Mouse (Mus musculus): Measurements from ENCODE around the gene Cpn2.

Cpn2 gene

GRCm38 (mm10) chr16:30236091-30236699, 31.1 kb downstream of the Cpn2 start:
- H3K27me3 ChIP-seq (ENCODE audit: control insufficient read depth, insufficient read depth, low read length, poor library complexity, severe bottlenecking), result no peaks in the 10 kb centered on the region
- peak; percentile 86 for DNase-seq (ENCODE audit: low read depth, low spot score)

DNA sequence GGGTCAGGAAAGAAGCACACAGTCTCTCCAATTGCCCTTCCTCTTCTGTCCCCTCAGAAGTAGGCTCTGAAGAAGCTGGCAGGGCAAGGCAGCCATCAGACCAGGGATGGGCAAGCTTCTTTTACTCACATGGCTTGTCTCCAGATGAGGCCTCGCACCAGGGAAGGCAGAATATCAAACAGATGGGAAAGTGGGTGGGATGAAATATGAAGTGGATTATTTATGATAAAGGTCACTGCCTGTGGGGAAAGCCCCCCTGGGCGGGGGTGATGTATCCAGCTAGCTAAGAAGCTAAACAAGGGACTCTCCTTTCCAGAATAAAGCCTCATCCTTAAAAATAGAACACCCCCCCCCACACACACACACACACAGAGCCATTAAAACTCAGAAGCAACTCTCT, 31.7 kb downstream of the Cpn2 start:
- no peak for DNase-seq (ENCODE audit: low read depth, low spot score)
- Histone ChIP-seq H3K36me3 (ENCODE audit: control insufficient read depth, insufficient read depth, low read length, poor library complexity, severe bottlenecking) (0 out of 2 replicates have a peak, but pooled peaks cover 2% of the 10 kb centered on the region), H3K27me3 (ENCODE audit: control insufficient read depth, insufficient read depth, low read length, poor library complexity, severe bottlenecking) (no peaks in the 10 kb centered on the region)

More at GRCm38 (mm10) chr16:30236091-30236699, 31.1 kb downstream of the Cpn2 start:
- H3K36me3 ChIP-seq (ENCODE audit: control insufficient read depth, insufficient read depth, low read length, poor library complexity, severe bottlenecking), result 0 out of 2 replicates have a peak, but pooled peaks cover 2% of the 10 kb centered on the region

GRCm38 (mm10) chr16:30234636-30235546, 32.4 kb downstream of the Cpn2 start:
- Histone ChIP-seq H3K36me3 (ENCODE audit: control insufficient read depth, insufficient read depth, low read length, poor library complexity, severe bottlenecking) (0 out of 2 replicates have a peak, but pooled peaks cover 2% of the 10 kb centered on the region), H3K27me3 (ENCODE audit: control insufficient read depth, insufficient read depth, low read length, poor library complexity, severe bottlenecking) (no peaks in the 10 kb centered on the region)
- no peak for DNase-seq (ENCODE audit: low read depth, low spot score)

GRCm38 (mm10) chr16:30234077-30234476, 33.2 kb downstream of the Cpn2 start:
- H3K36me3 ChIP-seq (ENCODE audit: control insufficient read depth, insufficient read depth, low read length, poor library complexity, severe bottlenecking), result 0 out of 2 replicates have a peak, but pooled peaks cover 2% of the 10 kb centered on the region
- peak; percentile 60 for DNase-seq (ENCODE audit: low read depth, low spot score)

GRCm38 (mm10) chr16:30231882-30232604, 35.3 kb downstream of the Cpn2 start:
- H3K27me3 ChIP-seq (ENCODE audit: control insufficient read depth, insufficient read depth, low read length, poor library complexity, severe bottlenecking), result no peaks in the 10 kb centered on the region
- 0 out of 2 replicates have a peak, but pooled peaks cover 2% of the 10 kb centered on the region for H3K36me3 ChIP-seq (ENCODE audit: control insufficient read depth, insufficient read depth, low read length, poor library complexity, severe bottlenecking)
- DNase-seq (ENCODE audit: low read depth, low spot score), result no peak

More at GRCm38 (mm10) chr16:30234077-30234476, 33.2 kb downstream of the Cpn2 start:
- H3K27me3 ChIP-seq (ENCODE audit: control insufficient read depth, insufficient read depth, low read length, poor library complexity, severe bottlenecking), result no peaks in the 10 kb centered on the region

- peak; percentile 71 for DNase-seq (ENCODE audit: low read depth, low spot score)
- Histone ChIP-seq H3K27me3 (ENCODE audit: control insufficient read depth, insufficient read depth, low read length, poor library complexity, severe bottlenecking) (no peaks in the 10 kb centered on the region), H3K36me3 (ENCODE audit: control insufficient read depth, insufficient read depth, low read length, poor library complexity, severe bottlenecking) (0 out of 2 replicates have a peak, but pooled peaks cover 2% of the 10 kb centered on the region)
Measured at GRCm38 (mm10) chr16:30227352-30227751, 39.9 kb downstream of the Cpn2 start.

DNA sequence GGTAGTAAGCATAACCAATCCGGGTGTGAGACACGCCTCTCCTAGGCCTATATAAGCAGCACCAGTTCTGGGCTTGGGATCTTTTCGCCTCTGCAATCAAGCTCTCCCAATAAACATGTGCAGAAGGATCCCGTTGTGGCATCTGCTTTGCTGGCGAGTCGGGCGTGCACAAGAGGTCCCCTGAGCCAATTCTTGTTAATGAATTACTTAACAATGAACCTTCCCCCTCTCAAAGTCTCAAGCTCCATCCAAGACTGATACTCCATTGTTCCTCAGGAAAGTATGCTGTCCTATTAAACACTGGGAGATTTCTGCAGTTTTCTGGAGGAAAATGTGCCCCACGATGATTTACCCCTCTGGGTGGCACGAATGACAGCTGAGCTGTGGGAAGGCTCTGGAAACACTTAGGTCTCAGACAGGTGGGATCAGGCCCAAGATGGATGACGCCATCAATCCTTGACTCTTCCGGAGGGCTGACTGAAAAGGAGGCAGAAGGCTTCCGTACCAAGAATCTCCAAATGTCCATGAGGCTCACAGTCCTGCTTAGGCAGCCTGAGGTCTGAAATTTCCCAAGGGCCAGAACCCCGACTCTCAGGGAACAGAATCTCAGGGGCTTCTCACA, 46.0 kb downstream of the Cpn2 start:
- Histone ChIP-seq H3K36me3 (ENCODE audit: control insufficient read depth, insufficient read depth, low read length, poor library complexity, severe bottlenecking) (no peaks in the 10 kb centered on the region), H3K27me3 (ENCODE audit: control insufficient read depth, insufficient read depth, low read length, poor library complexity, severe bottlenecking) (no peaks in the 10 kb centered on the region)
- no peak for DNase-seq (ENCODE audit: low read depth, low spot score)

GRCm38 (mm10) chr16:30215811-30216210, 51.5 kb downstream of the Cpn2 start:
- Histone ChIP-seq H3K27me3 (ENCODE audit: control insufficient read depth, insufficient read depth, low read length, poor library complexity, severe bottlenecking) (no peaks in the 10 kb centered on the region), H3K36me3 (ENCODE audit: control insufficient read depth, insufficient read depth, low read length, poor library complexity, severe bottlenecking) (no peaks in the 10 kb centered on the region)
- no peak for DNase-seq (ENCODE audit: low read depth, low spot score)

GRCm38 (mm10) chr16:30213644-30214043, 53.7 kb downstream of the Cpn2 start:
- DNase-seq (ENCODE audit: low read depth, low spot score), result no peak
- H3K36me3 ChIP-seq (ENCODE audit: control insufficient read depth, insufficient read depth, low read length, poor library complexity, severe bottlenecking), result no peaks in the 10 kb centered on the region
- H3K27me3 ChIP-seq (ENCODE audit: control insufficient read depth, insufficient read depth, low read length, poor library complexity, severe bottlenecking), result no peaks in the 10 kb centered on the region

DNA sequence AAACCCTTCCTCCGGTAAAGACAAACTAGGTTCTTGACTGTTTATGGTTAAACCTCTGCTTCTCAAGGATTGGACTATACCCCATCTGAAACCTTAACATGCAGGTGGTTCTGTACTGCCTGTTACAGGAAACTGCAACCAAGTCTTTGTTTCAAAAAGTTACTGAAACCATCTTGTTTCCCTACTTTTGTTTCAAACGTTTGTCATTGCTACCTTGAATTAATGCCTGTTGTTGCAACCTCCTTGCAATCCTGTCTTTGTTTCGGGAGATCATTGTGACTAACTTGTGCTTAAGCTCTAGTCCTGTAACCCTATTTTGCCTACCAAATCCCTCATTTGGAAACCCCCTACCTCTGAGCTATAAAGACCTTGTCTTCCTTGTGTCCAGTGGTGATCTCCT, 55.3 kb downstream of the Cpn2 start:
- Histone ChIP-seq H3K36me3 (ENCODE audit: control insufficient read depth, insufficient read depth, low read length, poor library complexity, severe bottlenecking) (no peaks in the 10 kb centered on the region), H3K27me3 (ENCODE audit: control insufficient read depth, insufficient read depth, low read length, poor library complexity, severe bottlenecking) (no peaks in the 10 kb centered on the region)
- no peak for DNase-seq (ENCODE audit: low read depth, low spot score)

DNA sequence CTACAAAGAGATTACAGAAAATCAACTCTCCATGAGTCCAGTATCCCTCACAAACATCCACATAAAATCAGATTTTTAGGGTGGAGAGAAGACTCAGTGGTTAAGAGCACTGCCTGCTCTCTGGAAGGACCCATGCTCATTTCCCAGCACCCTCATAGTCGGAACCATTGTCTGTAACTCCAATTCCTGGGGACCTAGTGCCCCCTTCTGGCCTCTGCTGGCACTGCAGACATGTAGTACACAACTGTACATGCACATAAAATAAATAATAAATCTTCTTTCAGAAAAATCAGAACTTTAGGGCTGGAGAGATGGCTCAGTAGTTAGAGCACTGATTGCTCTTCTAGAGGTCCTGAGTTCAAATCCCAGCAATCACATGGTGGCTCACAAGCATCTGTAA, 58.0 kb downstream of the Cpn2 start:
- Histone ChIP-seq H3K27me3 (ENCODE audit: control insufficient read depth, insufficient read depth, low read length, poor library complexity, severe bottlenecking) (no peaks in the 10 kb centered on the region), H3K36me3 (ENCODE audit: control insufficient read depth, insufficient read depth, low read length, poor library complexity, severe bottlenecking) (no peaks in the 10 kb centered on the region)
- peak; percentile 31 for DNase-seq (ENCODE audit: low read depth, low spot score)

DNA sequence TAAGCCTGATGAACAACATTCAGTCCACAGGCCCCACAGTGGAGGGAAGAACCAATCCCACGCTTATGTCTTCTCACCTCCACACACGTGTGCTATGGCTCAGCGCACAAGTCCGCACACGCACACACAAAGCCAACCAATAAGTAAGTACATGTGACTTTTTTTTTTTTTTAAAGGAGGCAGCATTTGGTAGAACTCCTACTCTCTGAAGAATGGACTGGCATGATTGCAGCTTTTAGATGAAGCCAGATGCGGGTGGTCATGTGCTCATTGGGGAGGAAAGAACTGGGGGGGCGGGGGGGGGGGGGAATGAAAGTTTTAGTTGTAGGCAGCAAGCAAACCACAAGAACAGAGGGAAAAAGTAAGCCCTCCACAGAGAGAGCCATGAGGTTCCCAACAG, 59.3 kb downstream of the Cpn2 start:
- DNase-seq (ENCODE audit: low read depth, low spot score), result no peak
- H3K27me3 ChIP-seq (ENCODE audit: control insufficient read depth, insufficient read depth, low read length, poor library complexity, severe bottlenecking), result no peaks in the 10 kb centered on the region
- no peaks in the 10 kb centered on the region for H3K36me3 ChIP-seq (ENCODE audit: control insufficient read depth, insufficient read depth, low read length, poor library complexity, severe bottlenecking)

GRCm38 (mm10) chr16:30207111-30207828, 60.0 kb downstream of the Cpn2 start:
- peak; percentile 43 for DNase-seq (ENCODE audit: low read depth, low spot score)
- no peaks in the 10 kb centered on the region for H3K36me3 ChIP-seq (ENCODE audit: control insufficient read depth, insufficient read depth, low read length, poor library complexity, severe bottlenecking)
- H3K27me3 ChIP-seq (ENCODE audit: control insufficient read depth, insufficient read depth, low read length, poor library complexity, severe bottlenecking), result no peaks in the 10 kb centered on the region

Measured in splenic B cell, adult 2 months (primary cell).